Comparison of ENCODE assay signal across 35 mouse cellular contexts in the genomic region with DNA sequence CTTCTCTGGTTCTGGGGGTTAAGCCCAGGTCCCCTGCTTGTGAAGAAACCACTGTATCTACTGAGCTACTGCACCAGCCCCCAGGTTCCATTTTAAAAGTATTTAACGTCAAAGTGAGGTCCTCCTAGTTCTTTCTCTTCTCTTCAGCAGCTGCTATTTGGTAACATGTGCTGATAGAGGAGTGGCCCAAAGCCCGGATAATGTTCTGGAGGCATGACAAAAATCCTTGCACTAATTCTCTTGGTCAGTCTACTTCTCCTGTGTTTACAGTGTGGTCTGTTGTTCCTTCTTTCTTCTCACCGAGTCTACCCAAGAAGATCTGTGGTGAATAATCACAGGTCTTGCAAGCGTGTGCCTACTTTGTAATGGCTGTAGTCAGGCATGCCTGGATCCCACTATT. TPM values are rescaled to one million over a fixed set of nuclear protein-coding genes. Genes with fewer than 3 reads are reported as not detected.
A peak's percentile ranks its signal among the peaks of the same experiment; 100 is the strongest.
DNase-seq lines count a peak whose midpoint lies in the region; ATAC-seq and TF ChIP-seq lines count a peak whose summit lies in the region.
"Had no signal": no experiment of that assay in that cellular context is flagged by ENCODE, and none has a peak within 500 bp of the region (broad histone marks: within the 10 kb centered on the region; RNA-seq: fewer than 3 reads in every experiment).

No protein-coding gene starts in this region.

- TF ChIP-seq CTCF in forebrain, postnatal 0 days (IDR thresholded peaks at IDR 0.05; ENCODE audit: low read depth), result no peak

- no peak overlapping the region for H3K4me2 ChIP-seq in heart, embryonic 12.5 days
- no peak overlapping the region for H3K4me2 ChIP-seq in forebrain, postnatal 0 days (ENCODE audit: low read depth)
- H3K4me2 ChIP-seq: embryonic facial prominence, embryonic 13.5 days; forebrain, embryonic 13.5 days; hindbrain, embryonic 13.5 days; intestine, embryonic 15.5 days had no signal

- WGBS in heart, embryonic 12.5 days, result 63% methylated on average over 4 of the region's 4 CpGs
- 83% methylated on average over 4 of the region's 4 CpGs for WGBS in forebrain, postnatal 0 days

- peak; percentile 51 to 60 for DNase-seq in heart, adult 18-20 months
- peak; percentile 48 to 49 for DNase-seq in heart, postnatal 10 days
- no peak for DNase-seq in heart, postnatal 36 days
- DNase-seq in adipocyte (ENCODE audit: low spot score), result peak; percentile 78
- DNase-seq in forebrain, postnatal 0 days, result no peak
- DNase-seq: adrenal gland, adult 8-10 months; adrenal gland, postnatal 25 days; B cell, adult 2 months; cerebellum, adult 11-12 months; cerebellum, adult 8-10 months; cerebellum, postnatal 10 days; cerebellum, postnatal 36 days; embryo, embryonic 11 days; gastrocnemius, adult 2 months; gastrocnemius, postnatal 14 days; kidney, adult 11 months; kidney, adult 8-10 months had no signal

- no peak overlapping the region for H3K9ac ChIP-seq in heart, embryonic 12.5 days
- H3K9ac ChIP-seq in forebrain, postnatal 0 days, result no peak overlapping the region
- H3K9ac ChIP-seq: embryonic facial prominence, embryonic 13.5 days; forebrain, embryonic 13.5 days; hindbrain, embryonic 13.5 days; intestine, embryonic 15.5 days had no signal

- no peaks in the 10 kb centered on the region for H3K27me3 ChIP-seq in heart, embryonic 12.5 days (replicated peaks)
- H3K27me3 ChIP-seq in forebrain, postnatal 0 days (ENCODE audit: insufficient read depth, low read length), result no peaks in the 10 kb centered on the region
- H3K27me3 ChIP-seq: CH12.LX; embryonic facial prominence, embryonic 13.5 days; forebrain, embryonic 13.5 days; hindbrain, embryonic 13.5 days; intestine, embryonic 15.5 days had no signal

- no peak overlapping the region for H3K27ac ChIP-seq in heart, embryonic 12.5 days (ENCODE audit: poor library complexity, severe bottlenecking)
- no peak overlapping the region for H3K27ac ChIP-seq in forebrain, postnatal 0 days (ENCODE audit: low read depth, low read length)
- H3K27ac ChIP-seq: embryonic facial prominence, embryonic 10.5 days; embryonic facial prominence, embryonic 13.5 days; forebrain, embryonic 10.5 days; forebrain, embryonic 13.5 days; gastrocnemius, adult 2 months; heart, embryonic 10.5 days; hindbrain, embryonic 10.5 days; hindbrain, embryonic 13.5 days; intestine, embryonic 15.5 days had no signal

- H3K9me3 ChIP-seq in heart, embryonic 12.5 days (replicated peaks), result no peaks in the 10 kb centered on the region
- H3K9me3 ChIP-seq in forebrain, postnatal 0 days (ENCODE audit: low read length), result no peaks in the 10 kb centered on the region
- H3K9me3 ChIP-seq: embryonic facial prominence, embryonic 10.5 days; embryonic facial prominence, embryonic 13.5 days; forebrain, embryonic 10.5 days; forebrain, embryonic 13.5 days; G1E; heart, embryonic 10.5 days; hindbrain, embryonic 10.5 days; hindbrain, embryonic 13.5 days; intestine, embryonic 15.5 days had no signal

- ATAC-seq in heart, embryonic 12.5 days (ENCODE audit: insufficient number of reproducible peaks, low FRiP score), result no peak
- ATAC-seq in forebrain, postnatal 0 days, result no peak
- ATAC-seq: forebrain, embryonic 13.5 days; forebrain, embryonic 16.5 days; hindbrain, embryonic 16.5 days; intestine, embryonic 15.5 days had no signal

- no peaks in the 10 kb centered on the region for H3K36me3 ChIP-seq in heart, embryonic 12.5 days
- no peaks in the 10 kb centered on the region for H3K36me3 ChIP-seq in forebrain, postnatal 0 days (ENCODE audit: insufficient read depth)
- H3K36me3 ChIP-seq: embryonic facial prominence, embryonic 10.5 days; embryonic facial prominence, embryonic 13.5 days; forebrain, embryonic 10.5 days; G1E; heart, embryonic 10.5 days; hindbrain, embryonic 10.5 days; hindbrain, embryonic 13.5 days; intestine, embryonic 15.5 days had no signal

- no peaks in the 10 kb centered on the region for H3K4me1 ChIP-seq in heart, embryonic 12.5 days (replicated peaks)
- H3K4me1 ChIP-seq in forebrain, postnatal 0 days (ENCODE audit: insufficient read depth), result no peaks in the 10 kb centered on the region
- H3K4me1 ChIP-seq: embryonic facial prominence, embryonic 10.5 days; embryonic facial prominence, embryonic 13.5 days; forebrain, embryonic 10.5 days; forebrain, embryonic 13.5 days; heart, embryonic 10.5 days; hindbrain, embryonic 10.5 days; hindbrain, embryonic 13.5 days; intestine, embryonic 15.5 days had no signal

- intact Hi-C loops in heart, postnatal 10 days (cut with DNase I), result no loop called here
- intact Hi-C loops in heart, postnatal 36 days (cut with DNase I), result no loop called here

- no peak overlapping the region for H3K4me3 ChIP-seq in heart, embryonic 12.5 days
- H3K4me3 ChIP-seq in forebrain, postnatal 0 days (ENCODE audit: low read depth, low read length), result no peak overlapping the region
- H3K4me3 ChIP-seq: embryonic facial prominence, embryonic 10.5 days; embryonic facial prominence, embryonic 13.5 days; erythroblast, embryonic 14.5 days; forebrain, embryonic 10.5 days; forebrain, embryonic 13.5 days; gastrocnemius, adult 2 months; heart, embryonic 10.5 days; hindbrain, embryonic 10.5 days; hindbrain, embryonic 13.5 days; intestine, embryonic 15.5 days had no signal

RNA-seq across cellular contexts. Expression of gene Fmo2, which starts 15.8 kb away (rescaled TPM):
- total RNA-seq in heart, adult 18-20 months (2021), result 10 to 100 TPM; 41.6 to 51.5 TPM
- polyA plus RNA-seq in heart, embryonic 12.5 days (2016; fragmentation: Nextera tagmentation; extraction: Ambion mirVana), result 1.4 and 1.6 TPM in 2 replicates
- total RNA-seq in heart, postnatal 10 days (2021), result 1 to 10 TPM; 4.1 to 9.1 TPM
- 10 to 100 TPM; 40.6 to 56.9 TPM for total RNA-seq in heart, postnatal 36 days (2021)
- 0.38 and 0.81 TPM in 2 replicates for total RNA-seq in forebrain, postnatal 0 days (2014; rRNA removed)
- polyA plus RNA-seq in forebrain, postnatal 0 days (2015; fragmentation: Nextera tagmentation; extraction: Ambion mirVana), result 0.30 and 0.50 TPM in 2 replicates
- total RNA-seq: CH12.LX had no signal
- polyA plus RNA-seq: embryonic facial prominence, embryonic 10.5 days; erythroblast, embryonic 14.5 days; forebrain, embryonic 10.5 days; forebrain, embryonic 13.5 days; forebrain, embryonic 16.5 days; heart, embryonic 10.5 days; hindbrain, embryonic 10.5 days had no signal

RNA-seq across cellular contexts. Expression of gene Fmo1, which starts 16.3 kb away (rescaled TPM):
- 10 to 100 TPM; 31.4 to 54.9 TPM for total RNA-seq in heart, adult 18-20 months (2021)
- 2.2 and 2.8 TPM in 2 replicates for polyA plus RNA-seq in heart, embryonic 12.5 days (2016; fragmentation: Nextera tagmentation; extraction: Ambion mirVana)
- total RNA-seq in heart, postnatal 10 days (2021), result 10 to 100 TPM; 33.4 to 41.8 TPM
- 10 to 100 TPM; 36.2 to 53.0 TPM for total RNA-seq in heart, postnatal 36 days (2021)
- 37.2 and 46.8 TPM in 2 replicates for total RNA-seq in forebrain, postnatal 0 days (2014; rRNA removed)
- polyA plus RNA-seq in forebrain, postnatal 0 days (2015; fragmentation: Nextera tagmentation; extraction: Ambion mirVana), result 28.1 and 33.2 TPM in 2 replicates
- total RNA-seq: CH12.LX had no signal
- polyA plus RNA-seq: erythroblast, embryonic 14.5 days; G1E had no signal

RNA-seq across cellular contexts. Expression of gene Fmo6, which starts 54.6 kb away (rescaled TPM):
- 1 to 10 TPM in 1 of 2 experiments, not detected in 1; 1.3 TPM for total RNA-seq in heart, adult 18-20 months (2021)
- not detected in 2 replicates for polyA plus RNA-seq in heart, embryonic 12.5 days (2016; fragmentation: Nextera tagmentation; extraction: Ambion mirVana)
- not detected for total RNA-seq in heart, postnatal 10 days (2021)
- not detected for total RNA-seq in heart, postnatal 36 days (2021)
- total RNA-seq in forebrain, postnatal 0 days (2014; rRNA removed), result not detected in 2 replicates
- not detected in 2 replicates for polyA plus RNA-seq in forebrain, postnatal 0 days (2015; fragmentation: Nextera tagmentation; extraction: Ambion mirVana)
- total RNA-seq: adrenal gland, adult 8-10 months; adrenal gland, postnatal 25 days; CH12.LX; gastrocnemius, adult 2 months; gastrocnemius, postnatal 14 days had no signal
- polyA plus RNA-seq: brain, embryonic 14.5 days; cortical plate, adult 2 months; embryonic facial prominence, embryonic 10.5 days; erythroblast, embryonic 14.5 days; forebrain, embryonic 10.5 days; forebrain, embryonic 13.5 days; forebrain, embryonic 16.5 days; G1E; heart, embryonic 10.5 days; heart, embryonic 14.5 days; heart, postnatal 0 days; hindbrain, embryonic 10.5 days; hindbrain, embryonic 13.5 days; hindbrain, embryonic 16.5 days; intestine, embryonic 15.5 days had no signal

Comparison
In these comparisons a context has a peak if more than half of its experiments do, and no peak if none do; other contexts are left out.
1. DNase-seq: peak in heart, adult 18-20 months (2 of 2), heart, postnatal 10 days (2 of 2) and adipocyte (single experiment); none in heart, postnatal 36 days (0 of 2) and forebrain, postnatal 0 days (single experiment).
2. RNA of gene Fmo2, which starts 15.8 kb away (total RNA-seq): 40.6 to 56.9 TPM in heart, postnatal 36 days and 41.6 to 51.5 TPM in heart, adult 18-20 months; 4.1 to 9.1 TPM in heart, postnatal 10 days and 0.38 to 0.81 TPM in forebrain, postnatal 0 days; every median in the first group is over 4 times any median in the second.